Mouse (Mus musculus): ENCODE data around the gene Zkscan5. TPM values are rescaled to one million over a fixed set of nuclear protein-coding genes. Genes with fewer than 3 reads are reported as not detected.

The Zkscan5 gene
- polyA plus RNA-seq, 1 experiment from 2014 or later = 17.2 TPM

- Histone ChIP-seq H3K27ac (ENCODE audit: low read depth, low read length) (no peak overlapping the region), H3K27me3 (ENCODE audit: control insufficient read depth, insufficient read depth, low read length) (no peaks in the 10 kb centered on the region), H3K4me2 (ENCODE audit: low read depth, low read length, severe bottlenecking) (no peak overlapping the region), H3K4me3 (ENCODE audit: low read depth, low read length) (no peak overlapping the region), H3K36me3 (ENCODE audit: control insufficient read depth, insufficient read depth, low read length) (peaks cover 2% of the 10 kb centered on the region; the same call in 1 of the 2 replicates), H3K9me3 (ENCODE audit: control insufficient read depth, low read length) (no peaks in the 10 kb centered on the region), H3K4me1 (replicated peaks; ENCODE audit: control insufficient read depth, insufficient read depth, low read length) (peaks cover 2% of the 10 kb centered on the region; the same call in 1 of the 2 replicates), H3K9ac (ENCODE audit: low read length) (no peak overlapping the region)
- DNase-seq (ENCODE audit: low spot score) (no peak), ATAC-seq (replicated peaks; ENCODE audit: low FRiP score) (no peak)
Measured at GRCm38 (mm10) chr5:145234636-145235035, 30.3 kb downstream of the Zkscan5 start.

- H3K4me1 ChIP-seq (replicated peaks; ENCODE audit: control insufficient read depth, insufficient read depth, low read length) = no peaks in the 10 kb centered on the region
- no peak for DNase-seq (ENCODE audit: low spot score)
- H3K36me3 ChIP-seq (ENCODE audit: control insufficient read depth, insufficient read depth, low read length) = no peaks in the 10 kb centered on the region; the same call in 1 of the 2 replicates
- WGBS = 92% methylated on average over 3 of the region's 3 CpGs
- ATAC-seq (replicated peaks; ENCODE audit: low FRiP score) = no peak
- H3K9me3 ChIP-seq (ENCODE audit: control insufficient read depth, low read length) = no peaks in the 10 kb centered on the region
- no peaks in the 10 kb centered on the region for H3K27me3 ChIP-seq (ENCODE audit: control insufficient read depth, insufficient read depth, low read length)
- H3K9ac ChIP-seq (ENCODE audit: low read length) = no peak overlapping the region
- no peak overlapping the region for H3K4me3 ChIP-seq (ENCODE audit: low read depth, low read length)
- H3K27ac ChIP-seq (ENCODE audit: low read depth, low read length) = no peak overlapping the region
- no peak overlapping the region for H3K4me2 ChIP-seq (ENCODE audit: low read depth, low read length, severe bottlenecking)
Measured at GRCm38 (mm10) chr5:145249520-145249919, 45.2 kb downstream of the Zkscan5 start.

Other genes with a start within 250 kb of the Zkscan5 start
- 18.3 and 21.4 TPM in 2 replicates for gene Smurf1, start 238.7 kb upstream of the Zkscan5 start, polyA plus RNA-seq (2014; fragmentation: Nextera tagmentation; extraction: Ambion mirVana)
- gene Gm4871, start 171.8 kb upstream of the Zkscan5 start, polyA plus RNA-seq (2014; fragmentation: Nextera tagmentation; extraction: Ambion mirVana) = not detected in 2 replicates
- gene 1700018F24Rik, start 161.6 kb upstream of the Zkscan5 start, polyA plus RNA-seq (2014; fragmentation: Nextera tagmentation; extraction: Ambion mirVana) = not detected in 2 replicates
- 145 and 150 TPM in 2 replicates for gene Arpc1a, start 120.7 kb upstream of the Zkscan5 start, polyA plus RNA-seq (2014; fragmentation: Nextera tagmentation; extraction: Ambion mirVana)
- gene Kpna7, start 120.5 kb upstream of the Zkscan5 start, polyA plus RNA-seq (2014; fragmentation: Nextera tagmentation; extraction: Ambion mirVana) = not detected in 2 replicates
- gene Arpc1b, start 90.3 kb upstream of the Zkscan5 start, polyA plus RNA-seq (2014; fragmentation: Nextera tagmentation; extraction: Ambion mirVana) = 51.2 and 62.8 TPM in 2 replicates
- gene Pdap1, start 64.3 kb upstream of the Zkscan5 start, polyA plus RNA-seq (2014; fragmentation: Nextera tagmentation; extraction: Ambion mirVana) = 135 and 136 TPM in 2 replicates
- gene Bud31, start 64.2 kb upstream of the Zkscan5 start, polyA plus RNA-seq (2014; fragmentation: Nextera tagmentation; extraction: Ambion mirVana) = 252 and 253 TPM in 2 replicates
- 18.6 and 19.6 TPM in 2 replicates for gene Ptcd1, start 37.5 kb upstream of the Zkscan5 start, polyA plus RNA-seq (2014; fragmentation: Nextera tagmentation; extraction: Ambion mirVana)
- 51.4 and 59.0 TPM in 2 replicates for gene Cpsf4, start 37.3 kb upstream of the Zkscan5 start, polyA plus RNA-seq (2014; fragmentation: Nextera tagmentation; extraction: Ambion mirVana)
- gene Atp5j2, start 12.5 kb upstream of the Zkscan5 start, polyA plus RNA-seq (2014; fragmentation: Nextera tagmentation; extraction: Ambion mirVana) = 478 and 501 TPM in 2 replicates
- 6.5 and 8.1 TPM in 2 replicates for gene Zkscan14, start 2.7 kb upstream of the Zkscan5 start, polyA plus RNA-seq (2014; fragmentation: Nextera tagmentation; extraction: Ambion mirVana)
- 37.2 and 39.2 TPM in 2 replicates for gene Zfp655, start 27.2 kb downstream of the Zkscan5 start, polyA plus RNA-seq (2014; fragmentation: Nextera tagmentation; extraction: Ambion mirVana)
- 0.41 and 0.77 TPM in 2 replicates for gene Zscan25, start 75.9 kb downstream of the Zkscan5 start, polyA plus RNA-seq (2014; fragmentation: Nextera tagmentation; extraction: Ambion mirVana)
- gene Cyp3a57, start 140.7 kb downstream of the Zkscan5 start, polyA plus RNA-seq (2014; fragmentation: Nextera tagmentation; extraction: Ambion mirVana) = not detected in 2 replicates